In genomic region chr12:102702356-102703110, GRCm38 (mm10) we compare ENCODE assay signal across 8 mouse cellular contexts. TPM values are rescaled to one million over a fixed set of nuclear protein-coding genes. Genes with fewer than 3 reads are reported as not detected.
A peak's percentile ranks its signal among the peaks of the same experiment; 100 is the strongest.
DNase-seq lines count a peak whose midpoint lies in the region; ATAC-seq and TF ChIP-seq lines count a peak whose summit lies in the region.

No protein-coding gene starts in this region.

- H3K4me3 ChIP-seq in intestine, postnatal 0 days (ENCODE audit: low read depth, low read length) = peak overlapping the region; percentile 82
- peak overlapping the region; percentile 28 for H3K4me3 ChIP-seq in liver, embryonic 11.5 days (ENCODE audit: low read depth, low read length)
- peak overlapping the region; percentile 80 for H3K4me3 ChIP-seq in stomach, embryonic 16.5 days (replicated peaks; ENCODE audit: low read length)

- H3K4me1 ChIP-seq in intestine, postnatal 0 days (replicated peaks; ENCODE audit: control insufficient read depth, insufficient read depth, low read length) = peaks cover 34% of the 10 kb centered on the region
- H3K4me1 ChIP-seq in liver, embryonic 11.5 days (replicated peaks; ENCODE audit: control insufficient read depth, insufficient read depth, low read length) = peaks cover 41% of the 10 kb centered on the region
- peaks cover 53% of the 10 kb centered on the region for H3K4me1 ChIP-seq in stomach, embryonic 16.5 days (ENCODE audit: control insufficient read depth, insufficient read depth, low read length)

- H3K9ac ChIP-seq in intestine, postnatal 0 days (ENCODE audit: low read depth, low read length) = peak overlapping the region; percentile 48; the same call in 1 of the 2 replicates
- no peak overlapping the region for H3K9ac ChIP-seq in liver, embryonic 11.5 days (ENCODE audit: low read depth, low read length)
- peak overlapping the region; percentile 93; the same call in 1 of the 2 replicates for H3K9ac ChIP-seq in stomach, embryonic 16.5 days (ENCODE audit: low read length)

- H3K9me3 ChIP-seq in intestine, postnatal 0 days (ENCODE audit: control insufficient read depth) = no peaks in the 10 kb centered on the region
- no peaks in the 10 kb centered on the region for H3K9me3 ChIP-seq in liver, embryonic 11.5 days (ENCODE audit: control insufficient read depth, low read length)
- no peaks in the 10 kb centered on the region for H3K9me3 ChIP-seq in stomach, embryonic 16.5 days (replicated peaks; ENCODE audit: control insufficient read depth, low read length)

- DNase-seq in left cerebral cortex, adult 18-20 months (ENCODE audit: low spot score in 2 of 2) = peak; percentile 80 to 90
- no peak for DNase-seq in left cerebral cortex, adult 11 months (ENCODE audit: low spot score)
- DNase-seq in cerebellum, postnatal 10 days = peak; percentile 94 to 97
- DNase-seq in gastrocnemius, postnatal 14 days = peak; percentile 83
- DNase-seq in liver, embryonic 11.5 days (ENCODE audit: low spot score) = peak; percentile 74
- peak; percentile 74 to 83 for DNase-seq in natural killer cell, adult 2 months (ENCODE audit: low spot score in 2 of 2)

- H3K4me2 ChIP-seq in intestine, postnatal 0 days (replicated peaks; ENCODE audit: low read depth) = peak overlapping the region; percentile 93
- H3K4me2 ChIP-seq in liver, embryonic 11.5 days = peak overlapping the region; percentile 98
- peak overlapping the region; percentile 97 for H3K4me2 ChIP-seq in stomach, embryonic 16.5 days (ENCODE audit: low read depth, low read length)

- 10% methylated on average over 15 of the region's 15 CpGs for WGBS in intestine, postnatal 0 days
- WGBS in liver, embryonic 11.5 days = 10% methylated on average over 15 of the region's 15 CpGs
- 7% methylated on average over 15 of the region's 15 CpGs for WGBS in stomach, embryonic 16.5 days

- H3K27ac ChIP-seq in intestine, postnatal 0 days (ENCODE audit: low read depth, low read length) = peak overlapping the region; percentile 92
- peak overlapping the region; percentile 38; the same call in 1 of the 2 replicates for H3K27ac ChIP-seq in liver, embryonic 11.5 days (ENCODE audit: low read depth, low read length)
- H3K27ac ChIP-seq in stomach, embryonic 16.5 days (ENCODE audit: low read length) = peak overlapping the region; percentile 58

- TF ChIP-seq CTCF in intestine, postnatal 0 days (IDR thresholded peaks at IDR 0.05; ENCODE audit: low read depth) = peak; percentile 80

- no peaks in the 10 kb centered on the region for H3K36me3 ChIP-seq in intestine, postnatal 0 days (ENCODE audit: control insufficient read depth, insufficient read depth)
- no peaks in the 10 kb centered on the region for H3K36me3 ChIP-seq in liver, embryonic 11.5 days (ENCODE audit: control insufficient read depth, insufficient read depth, low read length)
- no peaks in the 10 kb centered on the region for H3K36me3 ChIP-seq in stomach, embryonic 16.5 days (ENCODE audit: control insufficient read depth, insufficient read depth, low read length)

- intact Hi-C loops in gastrocnemius, postnatal 14 days (cut with DNase I; ENCODE audit: low total_unique reads) = no loop called here

- no peak for ATAC-seq in intestine, postnatal 0 days
- ATAC-seq in liver, embryonic 11.5 days (replicated peaks; ENCODE audit: low FRiP score) = no peak
- ATAC-seq in stomach, embryonic 16.5 days (ENCODE audit: insufficient read depth, low FRiP score) = no peak

- H3K27me3 ChIP-seq in intestine, postnatal 0 days (replicated peaks; ENCODE audit: control insufficient read depth, insufficient read depth, low read length) = no peaks in the 10 kb centered on the region
- H3K27me3 ChIP-seq in liver, embryonic 11.5 days (replicated peaks; ENCODE audit: control insufficient read depth, insufficient read depth, low read length) = no peaks in the 10 kb centered on the region
- H3K27me3 ChIP-seq in stomach, embryonic 16.5 days (ENCODE audit: control insufficient read depth, insufficient read depth, low read length) = no peaks in the 10 kb centered on the region

RNA-seq across cellular contexts. Expression of gene Itpk1, which starts 2.2 kb away (rescaled TPM):
- total RNA-seq in left cerebral cortex, adult 18-20 months (2021) = 10 to 100 TPM; 56.0 to 63.6 TPM
- 1 to 10 TPM; 6.4 to 8.4 TPM for total RNA-seq in gastrocnemius, postnatal 14 days (2021)
- polyA plus RNA-seq in intestine, postnatal 0 days (2015; fragmentation: Nextera tagmentation; extraction: Ambion mirVana) = 56.3 and 57.4 TPM in 2 replicates
- polyA plus RNA-seq in liver, embryonic 11.5 days (2014; fragmentation: Nextera tagmentation; extraction: Ambion mirVana) = 5.8 and 7.3 TPM in 2 replicates
- 21.9 and 22.6 TPM in 2 replicates for polyA plus RNA-seq in stomach, embryonic 16.5 days (2015; fragmentation: Nextera tagmentation; extraction: Ambion mirVana)

RNA-seq across cellular contexts. Expression of gene Moap1, which starts 40.9 kb away (rescaled TPM):
- 10 to 100 TPM; 33.1 to 34.5 TPM for total RNA-seq in left cerebral cortex, adult 18-20 months (2021)
- total RNA-seq in gastrocnemius, postnatal 14 days (2021) = 1 to 10 TPM; 4.7 to 4.8 TPM
- 10.8 and 12.2 TPM in 2 replicates for polyA plus RNA-seq in intestine, postnatal 0 days (2015; fragmentation: Nextera tagmentation; extraction: Ambion mirVana)
- 18.3 and 18.4 TPM in 2 replicates for polyA plus RNA-seq in liver, embryonic 11.5 days (2014; fragmentation: Nextera tagmentation; extraction: Ambion mirVana)
- 19.8 and 22.9 TPM in 2 replicates for polyA plus RNA-seq in stomach, embryonic 16.5 days (2015; fragmentation: Nextera tagmentation; extraction: Ambion mirVana)

RNA-seq across cellular contexts. Expression of gene Tmem251, which starts 41.0 kb away (rescaled TPM):
- 1 to 10 TPM; 5.1 to 5.7 TPM for total RNA-seq in left cerebral cortex, adult 18-20 months (2021)
- 1 to 10 TPM; 2.0 to 2.3 TPM for total RNA-seq in gastrocnemius, postnatal 14 days (2021)
- polyA plus RNA-seq in intestine, postnatal 0 days (2015; fragmentation: Nextera tagmentation; extraction: Ambion mirVana) = 22.7 and 23.6 TPM in 2 replicates
- 12.6 and 14.0 TPM in 2 replicates for polyA plus RNA-seq in liver, embryonic 11.5 days (2014; fragmentation: Nextera tagmentation; extraction: Ambion mirVana)
- polyA plus RNA-seq in stomach, embryonic 16.5 days (2015; fragmentation: Nextera tagmentation; extraction: Ambion mirVana) = 8.4 and 9.6 TPM in 2 replicates

RNA-seq across cellular contexts. Expression of gene Gm28051, which starts 55.0 kb away (rescaled TPM):
- total RNA-seq in left cerebral cortex, adult 18-20 months (2021) = not detected
- total RNA-seq in gastrocnemius, postnatal 14 days (2021) = not detected
- not detected in 2 replicates for polyA plus RNA-seq in intestine, postnatal 0 days (2015; fragmentation: Nextera tagmentation; extraction: Ambion mirVana)
- polyA plus RNA-seq in liver, embryonic 11.5 days (2014; fragmentation: Nextera tagmentation; extraction: Ambion mirVana) = not detected in 2 replicates
- polyA plus RNA-seq in stomach, embryonic 16.5 days (2015; fragmentation: Nextera tagmentation; extraction: Ambion mirVana) = not detected in 2 replicates

RNA-seq across cellular contexts. Expression of gene Gon7, which starts 55.1 kb away (rescaled TPM):
- total RNA-seq in left cerebral cortex, adult 18-20 months (2021) = 10 to 100 TPM; 13.8 to 21.4 TPM
- 1 to 10 TPM; 7.2 to 7.6 TPM for total RNA-seq in gastrocnemius, postnatal 14 days (2021)
- 16.5 and 17.0 TPM in 2 replicates for polyA plus RNA-seq in intestine, postnatal 0 days (2015; fragmentation: Nextera tagmentation; extraction: Ambion mirVana)
- 31.0 and 36.8 TPM in 2 replicates for polyA plus RNA-seq in liver, embryonic 11.5 days (2014; fragmentation: Nextera tagmentation; extraction: Ambion mirVana)
- 22.3 and 25.1 TPM in 2 replicates for polyA plus RNA-seq in stomach, embryonic 16.5 days (2015; fragmentation: Nextera tagmentation; extraction: Ambion mirVana)

Comparison
In these comparisons a context has a peak if more than half of its experiments do, and no peak if none do; other contexts are left out.
1. H3K27ac ChIP-seq: peak in every context shown above with its lines; median percentile 92 in intestine, postnatal 0 days; 58 in stomach, embryonic 16.5 days; 38 in liver, embryonic 11.5 days.
2. H3K4me3 ChIP-seq: peak in every context shown above with its lines; median percentile 82 in intestine, postnatal 0 days; 80 in stomach, embryonic 16.5 days; 28 in liver, embryonic 11.5 days.